Mouse (Mus musculus) heart, adult 8-10 months (tissue): ENCODE data around the gene Bmx. TPM values are rescaled to one million over a fixed set of nuclear protein-coding genes. Genes with fewer than 3 reads are reported as not detected.

ENCODE experiments used
- DNase-seq: peaks from one replicate; pipeline ENCODE4 v3.0.0; 2022; ENCODE audit warnings: low spot score
- total RNA-seq, 4 experiments: library from RNA; stranded (reverse); gene quantifications; 2 replicates each; pipeline ENCODE4 v1.2.4; 2022

Gene Bmx
- total RNA-seq, 4 experiments from 2014 or later, result 1.9 to 3.0 (median 2.2) TPM

DNA sequence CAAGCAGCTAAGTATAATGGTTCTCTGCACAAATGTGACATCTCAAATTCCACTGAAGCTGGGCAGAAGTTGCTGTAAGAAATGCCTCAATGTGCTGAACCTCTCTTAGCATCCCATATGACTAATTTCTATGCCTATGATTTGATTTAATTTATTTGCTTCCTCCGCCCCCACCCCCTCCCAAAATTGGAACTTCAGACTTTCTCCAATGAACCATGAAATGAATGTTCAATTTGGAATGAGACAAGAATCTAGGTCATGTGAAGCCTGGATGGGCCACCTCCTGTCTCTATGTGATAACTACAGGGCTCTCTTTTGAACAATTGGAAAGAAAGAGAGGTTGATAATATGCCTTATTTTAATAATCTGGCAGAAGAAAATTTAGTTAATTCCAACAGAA lies 82.7 kb downstream of the Bmx start:
- no peak for DNase-seq

DNA sequence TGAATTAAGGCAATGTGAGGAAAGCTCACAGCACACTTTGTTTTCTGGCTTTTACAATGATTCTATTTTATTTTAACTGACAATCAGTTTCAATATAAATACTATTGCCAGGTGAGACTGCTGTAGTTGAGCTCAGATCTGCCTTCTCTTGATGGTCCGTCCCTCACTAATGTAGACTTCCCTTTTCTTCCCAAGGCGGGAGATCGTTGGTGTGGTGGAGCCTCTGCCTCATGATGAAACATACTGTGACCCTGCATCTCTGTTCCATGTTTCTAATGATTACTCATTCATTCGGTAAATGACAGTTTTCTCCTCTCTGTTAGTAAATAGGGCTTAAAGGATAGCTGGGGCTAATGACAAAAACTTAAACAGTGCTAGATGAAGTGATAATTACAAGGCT lies 84.1 kb downstream of the Bmx start:
- DNase-seq, result no peak

DNA sequence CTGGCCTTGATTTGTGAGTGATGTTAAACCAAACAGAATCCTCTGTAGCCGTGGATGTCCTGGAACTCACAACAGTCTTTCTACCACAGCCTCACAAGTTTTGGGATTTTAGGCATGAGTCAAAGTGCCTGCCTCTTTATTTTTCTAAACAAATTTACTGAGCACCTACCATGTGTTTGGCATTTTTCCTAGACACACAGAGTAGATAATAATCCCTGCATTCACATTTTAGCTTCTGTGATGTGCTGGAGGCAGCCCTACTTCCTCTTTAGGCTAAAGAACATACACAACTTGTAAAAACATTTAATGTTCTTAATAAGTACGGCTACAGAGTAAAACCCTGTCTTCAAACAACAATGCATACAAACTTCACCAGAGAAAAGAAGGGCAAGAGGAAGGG lies 87.0 kb downstream of the Bmx start:
- DNase-seq, result no peak

DNA sequence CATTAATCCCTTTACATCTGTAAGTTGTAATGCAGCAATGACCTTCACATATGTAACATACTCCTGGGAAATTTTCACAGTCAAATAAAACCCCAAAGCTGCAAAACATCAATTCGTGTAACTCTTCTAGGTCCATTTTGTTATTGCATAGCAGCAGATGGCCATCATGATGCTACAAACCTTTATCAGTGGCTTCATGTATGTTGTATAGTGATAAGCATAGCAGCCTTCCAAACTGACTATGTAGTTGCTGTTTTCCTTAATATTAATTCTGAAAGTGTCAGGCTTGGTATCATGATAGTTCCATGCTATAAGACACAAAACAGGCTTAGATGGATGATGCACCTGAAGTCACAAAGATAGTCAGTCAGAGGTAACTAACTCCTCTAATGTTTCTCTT lies 93.3 kb downstream of the Bmx start:
- no peak for DNase-seq

DNA sequence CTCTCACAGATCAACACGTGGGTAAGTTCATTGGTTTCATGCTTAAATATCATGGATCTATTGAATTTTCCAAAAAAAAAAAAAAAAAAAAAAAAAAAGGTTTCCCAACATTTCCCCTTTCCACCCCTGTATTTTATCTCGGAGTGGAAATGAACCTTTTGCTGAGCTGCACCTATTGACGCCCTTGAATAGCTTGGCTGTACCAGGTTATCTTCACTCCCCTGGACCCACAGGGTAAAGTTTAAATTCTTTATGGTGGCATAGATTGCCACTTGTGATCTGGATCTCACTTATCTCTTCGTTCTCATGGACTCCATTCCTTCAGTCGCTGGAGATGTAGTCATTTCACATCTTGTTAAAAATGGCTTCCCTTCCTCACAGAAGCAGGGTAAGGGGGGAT lies 103.4 kb downstream of the Bmx start:
- no peak for DNase-seq

DNA sequence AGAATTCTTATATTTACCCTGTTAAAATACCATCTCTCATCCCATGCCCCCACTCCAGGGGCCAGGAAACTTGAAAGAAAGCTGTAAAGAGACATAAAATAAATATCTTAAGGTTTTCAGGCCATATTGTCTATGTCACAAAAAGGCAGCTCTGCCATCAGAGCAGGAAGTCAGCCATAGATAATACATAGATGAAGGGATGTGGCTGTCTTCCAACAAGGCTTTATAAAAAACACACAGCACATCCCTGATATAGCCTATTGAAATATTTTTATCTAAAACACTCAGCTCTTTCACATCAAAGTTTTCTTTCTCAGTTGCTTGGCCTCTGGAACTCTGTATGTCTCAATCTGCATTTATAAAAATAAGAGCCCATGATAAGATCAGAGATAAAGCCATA lies 104.4 kb downstream of the Bmx start:
- DNase-seq, result no peak

DNA sequence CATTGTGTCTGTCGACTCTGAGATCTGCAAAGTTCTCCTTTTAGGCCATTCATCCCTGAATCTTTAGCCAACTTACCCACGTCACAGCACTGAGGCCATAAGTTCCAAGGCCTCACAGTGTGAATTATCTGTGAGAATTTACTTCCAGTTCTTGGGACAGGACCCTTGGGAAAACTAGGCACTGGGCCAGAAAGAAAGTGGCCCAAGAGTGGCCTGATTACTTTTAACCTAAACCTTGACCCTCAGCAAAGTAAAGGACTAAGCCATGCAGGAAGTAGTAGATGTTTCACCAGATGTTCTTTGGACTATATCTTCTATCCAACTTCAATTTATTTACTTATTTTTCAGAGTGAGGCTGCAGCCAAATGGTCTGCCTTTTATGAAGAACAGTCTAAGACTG lies 105.3 kb downstream of the Bmx start:
- DNase-seq, result peak; percentile 21

DNA sequence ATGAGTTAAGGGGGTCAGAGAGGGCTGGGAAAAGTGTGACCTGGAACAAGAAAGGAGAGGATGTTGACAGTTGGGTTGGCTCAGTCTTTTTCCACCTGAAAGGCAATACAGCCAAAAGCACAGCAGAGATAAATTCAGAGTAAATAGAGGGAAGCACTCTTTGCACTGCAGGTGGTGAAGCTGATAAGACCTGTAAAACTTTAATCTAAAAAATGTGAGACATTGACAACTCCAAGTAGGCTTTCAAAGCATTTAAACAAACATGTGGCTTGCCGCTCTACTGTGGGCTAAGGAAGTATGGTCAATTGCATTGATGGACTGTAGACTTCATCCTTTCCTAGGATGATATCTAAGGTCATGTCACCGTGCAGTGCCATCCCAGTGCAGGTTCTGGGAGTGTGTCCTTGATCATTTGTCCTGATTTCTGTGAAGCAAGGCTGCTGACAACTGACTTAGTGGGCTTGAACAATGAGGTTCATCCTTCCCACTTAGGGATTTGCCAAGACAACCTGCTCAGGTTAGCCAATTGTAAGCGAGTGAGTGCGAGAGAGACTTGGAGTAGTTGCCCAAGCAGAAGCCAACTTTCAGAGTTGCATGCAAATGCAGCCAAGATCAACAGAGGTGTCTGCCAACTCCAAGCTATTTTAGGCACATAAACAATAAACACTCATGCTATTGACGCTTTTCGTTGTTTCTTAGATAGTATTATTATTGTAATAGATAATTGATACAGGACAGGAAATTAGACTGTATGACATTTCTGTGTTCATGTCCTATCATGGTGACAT lies 112.3 kb downstream of the Bmx start:
- no peak for DNase-seq

Other genes with a start within 250 kb of the Bmx start
- gene Car5b, start 230.2 kb downstream of the Bmx start, total RNA-seq, result 1 to 10 TPM in 1 of 4 experiments, under 1 TPM in 3; 0.44 to 1.5 (median 0.63) TPM
- gene Siah1b, start 181.7 kb downstream of the Bmx start, total RNA-seq, result 1 to 10 TPM; 3.7 to 4.7 (median 4.3) TPM
- gene Cltrn, start 169.4 kb downstream of the Bmx start, total RNA-seq, result not detected
- 1 to 10 TPM in 2 of 4 experiments, under 1 TPM in 2; 0.57 to 1.4 (median 0.89) TPM for gene Ace2, start 118.9 kb downstream of the Bmx start, total RNA-seq
- 10 to 100 TPM in 2 of 4 experiments, 1 to 10 TPM in 2; 7.1 to 10.8 (median 9.7) TPM for gene Pir, start 11.2 kb upstream of the Bmx start, total RNA-seq
- gene Vegfd, start 115.2 kb upstream of the Bmx start, total RNA-seq, result 1 to 10 TPM; 2.7 to 4.5 (median 3.5) TPM
- 1 to 10 TPM; 1.4 to 2.4 (median 2.0) TPM for gene Piga, start 161.6 kb upstream of the Bmx start, total RNA-seq
- 100 to 1,000 TPM; 144 to 186 (median 154) TPM for gene Asb11, start 178.8 kb upstream of the Bmx start, total RNA-seq
- not detected for gene Asb9, start 248.1 kb upstream of the Bmx start, total RNA-seq